Mouse (Mus musculus): ENCODE measurements around the gene Larp1.

- TF ChIP-seq POLR2A (IDR thresholded peaks at IDR 0.05; ENCODE audit: insufficient read depth, low read depth, low read length) (no peak), CTCF (IDR thresholded peaks at IDR 0.05; ENCODE audit: insufficient read depth, low read depth, low read length) (no peak)
Observed at GRCm38 (mm10) chr11:58101194-58101720, 92.4 kb downstream of the Larp1 start.
